Mouse (Mus musculus) lung, postnatal 25 days (tissue): ENCODE measurements around the gene Sgms2.

Experiments used
- DNase-seq: peaks from one replicate; pipeline ENCODE4 v3.0.0; 2022; ENCODE audit warnings: low spot score

Sgms2 gene

DNA sequence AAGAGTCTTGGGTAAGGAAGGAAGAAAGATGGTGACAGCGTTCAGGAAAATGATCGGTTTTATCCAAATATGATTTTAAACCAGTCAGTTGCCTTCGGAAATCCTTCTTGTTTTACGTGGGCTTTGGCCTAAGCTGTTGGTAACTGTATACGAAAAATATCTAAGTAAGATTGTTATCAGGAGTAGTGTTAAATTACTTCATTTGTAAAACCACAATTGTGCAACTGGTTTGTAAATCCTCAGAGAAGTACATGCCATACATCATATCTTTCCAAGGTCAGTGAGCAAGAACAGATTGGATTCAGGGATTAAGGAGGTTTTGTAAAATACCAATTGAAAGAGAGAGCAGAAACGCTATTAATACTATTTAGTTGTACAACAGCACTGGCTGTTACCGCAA lies 185.0 kb downstream of the Sgms2 start:
- no peak for DNase-seq

DNA sequence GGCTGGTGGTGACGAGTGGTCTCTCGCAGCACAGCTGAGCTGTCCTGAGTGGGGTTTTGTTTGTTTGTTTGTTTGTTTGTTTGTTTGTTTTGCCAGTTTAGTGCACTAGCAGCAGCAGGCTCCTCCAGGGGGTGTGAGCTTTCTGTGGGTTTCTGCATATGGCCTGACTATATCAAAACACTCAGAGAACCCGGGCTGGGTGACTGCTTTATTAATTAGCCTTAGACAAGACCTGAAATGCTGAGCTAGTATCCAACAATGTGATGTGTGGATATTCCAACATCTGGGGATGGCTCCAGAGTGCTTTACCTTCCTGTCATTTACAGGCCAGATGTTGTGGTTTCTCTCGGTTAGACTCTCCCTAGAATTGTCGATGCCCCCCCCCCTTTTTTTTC lies 187.9 kb downstream of the Sgms2 start:
- DNase-seq: no peak

DNA sequence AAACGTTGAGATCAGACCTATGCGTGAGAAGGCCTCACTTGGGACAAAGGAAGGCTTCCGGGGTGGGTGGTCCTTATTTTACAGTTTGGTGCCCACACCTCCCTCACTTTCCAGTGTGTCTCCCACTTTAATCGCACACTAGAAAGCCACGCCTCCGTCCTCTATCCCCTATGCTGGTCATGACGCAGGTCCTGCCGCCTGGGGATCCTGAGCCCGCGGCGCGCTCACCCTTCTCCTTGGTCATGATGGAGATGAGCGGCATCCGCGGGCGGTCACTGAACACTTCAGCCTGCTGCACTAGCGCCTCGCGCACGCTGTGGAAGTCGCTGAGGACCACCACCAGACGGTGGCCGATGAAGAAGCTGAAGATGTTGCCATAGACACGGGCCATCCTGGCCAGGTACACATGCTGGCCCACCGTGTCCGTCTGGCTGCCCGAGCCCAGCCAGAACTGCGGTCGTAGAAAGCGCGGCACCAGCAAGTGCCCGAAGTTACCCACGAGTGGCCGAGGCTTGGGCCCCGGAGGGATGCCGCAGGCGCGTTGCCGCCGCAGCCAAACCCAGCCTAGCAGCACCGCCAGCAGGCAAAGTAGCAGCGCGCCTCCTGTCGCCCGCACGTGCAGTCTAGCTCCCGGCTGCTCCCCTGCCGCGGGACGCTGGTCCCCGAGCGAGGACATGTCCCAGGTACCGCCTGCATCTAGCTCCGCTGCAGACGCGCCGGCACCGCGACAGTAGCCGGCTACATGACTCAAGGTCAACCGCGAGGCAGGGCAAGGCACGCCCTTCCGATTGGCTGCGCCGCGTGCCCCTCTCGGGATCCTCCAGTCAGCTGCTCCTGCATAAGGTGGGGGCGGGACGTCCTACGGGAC lies 188.5 kb downstream of the Sgms2 start, which contains the start of gene Cyp2u1:
TSS of gene Cyp2u1 (minus strand) at position 776 of the 868 bp plus-strand sequence.
- DNase-seq: peak; percentile 90

DNA sequence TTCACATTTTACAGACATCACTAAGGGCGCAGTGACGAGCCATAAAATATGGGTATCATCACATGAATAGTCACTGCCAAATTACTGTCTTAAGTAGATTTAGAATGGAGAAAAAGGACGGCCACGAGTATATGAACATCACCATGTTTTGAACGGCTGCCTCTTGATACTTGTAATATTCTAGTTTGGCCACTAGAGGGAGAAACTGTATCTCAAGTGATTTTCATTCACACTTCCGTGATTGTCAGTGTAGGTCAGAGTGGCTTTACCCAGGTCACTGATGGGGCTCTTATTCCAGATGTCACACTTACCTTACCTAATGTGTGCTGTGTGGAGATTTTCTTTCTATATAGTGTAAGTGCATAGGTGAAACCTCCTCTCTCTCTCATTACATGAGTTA lies 191.3 kb downstream of the Sgms2 start:
- DNase-seq: peak; percentile 58

GRCm38 (mm10) chr3:131299078-131299477 lies 192.1 kb downstream of the Sgms2 start:
- no peak for DNase-seq

- DNase-seq: no peak
Observed at GRCm38 (mm10) chr3:131296893-131297292, 194.3 kb downstream of the Sgms2 start.

GRCm38 (mm10) chr3:131295513-131296200 lies 195.6 kb downstream of the Sgms2 start:
- DNase-seq: peak; percentile 31

GRCm38 (mm10) chr3:131294503-131294902 lies 196.7 kb downstream of the Sgms2 start:
- no peak for DNase-seq

- no peak for DNase-seq
Observed at GRCm38 (mm10) chr3:131292959-131293358, 198.3 kb downstream of the Sgms2 start.

GRCm38 (mm10) chr3:131292349-131292748 lies 198.9 kb downstream of the Sgms2 start:
- no peak for DNase-seq

- DNase-seq: no peak
Observed at GRCm38 (mm10) chr3:131291890-131292289, 199.3 kb downstream of the Sgms2 start.

- peak; percentile 29 for DNase-seq
Observed at GRCm38 (mm10) chr3:131274151-131274550, 217.1 kb downstream of the Sgms2 start.

DNA sequence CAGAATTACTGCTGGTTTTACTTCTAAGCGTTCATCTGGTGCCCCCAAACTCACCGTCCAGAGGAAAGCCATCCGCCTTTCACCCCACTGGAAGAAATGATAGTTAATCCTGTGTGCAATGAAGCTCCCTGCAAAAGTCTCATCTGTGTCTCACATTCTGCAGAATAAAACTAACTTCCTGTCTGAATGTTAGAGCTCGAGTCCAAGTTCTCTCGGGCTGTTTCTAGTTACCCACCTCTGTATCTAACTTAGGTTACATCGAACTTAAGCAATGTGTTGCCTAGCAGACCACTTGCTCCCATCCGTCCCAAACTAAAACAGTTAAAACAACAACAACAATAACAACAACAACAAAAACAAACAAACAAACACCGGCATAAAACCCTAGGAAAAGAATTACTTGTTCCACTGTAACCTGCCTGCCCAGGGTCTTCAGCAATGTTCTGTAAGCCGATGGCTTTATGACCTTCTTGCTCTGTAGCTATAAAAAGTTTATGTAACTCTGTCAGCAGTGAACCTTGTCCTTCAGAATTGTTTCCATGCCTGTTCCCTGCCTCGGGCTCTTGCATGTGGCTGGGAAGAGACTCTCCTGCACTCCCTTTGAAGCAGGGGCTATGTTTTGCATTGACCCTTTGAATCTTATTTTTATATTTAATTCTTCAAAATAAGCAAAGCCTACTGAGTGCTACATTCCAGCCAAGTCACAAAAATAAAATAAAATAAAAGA lies 218.7 kb downstream of the Sgms2 start:
- no peak for DNase-seq

- peak; percentile 84 for DNase-seq
Observed at GRCm38 (mm10) chr3:131271559-131272373, 219.4 kb downstream of the Sgms2 start, which contains the start of gene Hadh. Gene Hadh (minus strand): TSS chr3:131272101.

- peak; percentile 68 for DNase-seq
Observed at GRCm38 (mm10) chr3:131271157-131271556, 220.1 kb downstream of the Sgms2 start.

- DNase-seq: no peak
Observed at GRCm38 (mm10) chr3:131270381-131270780, 220.8 kb downstream of the Sgms2 start.
